Mouse (Mus musculus): ENCODE data around the gene Gal3st4. TPM values are rescaled to one million over a fixed set of nuclear protein-coding genes. Genes with fewer than 3 reads are reported as not detected.

The Gal3st4 gene
- polyA plus RNA-seq, 1 experiment = not detected

DNA sequence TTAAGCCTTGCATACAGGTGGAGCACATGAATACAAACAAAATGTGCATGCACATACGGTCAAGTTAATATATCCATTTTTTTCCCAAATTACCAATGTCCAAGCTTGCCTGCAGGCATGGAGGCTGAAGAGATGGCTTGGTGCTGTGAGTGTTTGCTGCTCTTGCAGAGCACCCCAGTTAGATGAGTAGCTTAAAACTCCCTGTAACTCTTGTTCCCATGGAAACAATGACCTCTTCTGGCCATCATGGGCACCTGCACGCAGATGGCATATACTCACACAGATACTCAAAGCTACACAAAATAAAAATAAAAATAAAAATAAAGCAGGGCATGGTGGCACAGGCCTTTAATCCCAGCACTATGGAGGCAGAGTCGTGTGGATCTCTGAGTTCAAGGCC lies 19.6 kb downstream of the Gal3st4 start:
- Histone ChIP-seq H3K4me2 (ENCODE audit: low read depth) (no peak overlapping the region), H3K79me2 (ENCODE audit: control insufficient read depth, insufficient read depth) (no peaks in the 10 kb centered on the region), H3K4me3 (no peak overlapping the region), H3K36me3 (ENCODE audit: control insufficient read depth, insufficient read depth) (no peaks in the 10 kb centered on the region), H3ac (ENCODE audit: control insufficient read depth, insufficient read length) (no peak overlapping the region), H3K27me3 (ENCODE audit: control insufficient read depth, insufficient read depth, insufficient read length) (no peaks in the 10 kb centered on the region)
- TF ChIP-seq POLR2A (IDR thresholded peaks at IDR 0.05; ENCODE audit: insufficient read length, low read depth) (no peak), REST (IDR thresholded peaks at IDR 0.05; ENCODE audit: insufficient read depth, insufficient read length) (no peak), USF1 (IDR thresholded peaks at IDR 0.05; ENCODE audit: low read depth) (no peak), TCF3 (IDR thresholded peaks at IDR 0.05; ENCODE audit: insufficient read length, low read depth) (no peak), MYOD1 (IDR thresholded peaks at IDR 0.05; ENCODE audit: control insufficient read depth in 1 of 3, insufficient read length in 2 of 3, low read depth in 2 of 3) (no peak), E2F4 (IDR thresholded peaks at IDR 0.05; ENCODE audit: insufficient read depth) (no peak), TCF12 (IDR thresholded peaks at IDR 0.05; ENCODE audit: insufficient read depth, poor library complexity, severe bottlenecking) (no peak), SRF (IDR thresholded peaks at IDR 0.05; ENCODE audit: control insufficient read depth, insufficient read length, low read depth) (no peak), MYOG (IDR thresholded peaks at IDR 0.05; ENCODE audit: control insufficient read depth in 1 of 3, insufficient read depth in 1 of 3, insufficient read length in 2 of 3, low read depth in 2 of 3) (no peak), MAX (IDR thresholded peaks at IDR 0.05; ENCODE audit: low read depth) (no peak), POLR2AphosphoS2 (IDR thresholded peaks at IDR 0.05; ENCODE audit: insufficient read length, low read depth) (no peak)

DNA sequence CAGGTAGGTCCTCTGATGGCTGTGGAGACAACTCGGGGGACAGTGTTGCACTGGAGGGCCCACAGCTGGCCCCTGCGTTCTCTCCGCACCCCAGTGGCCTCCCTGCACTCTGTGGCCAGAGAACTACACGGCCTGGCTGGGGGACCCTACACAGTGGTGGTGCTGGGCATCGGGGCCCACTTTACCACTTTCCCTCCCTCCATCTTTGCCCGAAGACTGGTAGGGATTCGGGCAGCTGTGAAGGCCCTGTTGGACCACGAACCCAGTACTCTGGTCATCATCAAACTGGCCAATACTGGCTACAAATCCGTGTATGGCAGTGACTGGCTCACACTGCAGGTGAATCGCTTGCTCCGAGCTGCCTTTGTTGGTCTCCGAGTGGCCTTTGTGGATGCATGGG lies 21.5 kb downstream of the Gal3st4 start:
- Histone ChIP-seq H3K27me3 (ENCODE audit: control insufficient read depth, insufficient read depth, insufficient read length) (no peaks in the 10 kb centered on the region), H3K36me3 (ENCODE audit: control insufficient read depth, insufficient read depth) (no peaks in the 10 kb centered on the region), H3K79me2 (ENCODE audit: control insufficient read depth, insufficient read depth) (no peaks in the 10 kb centered on the region), H3K4me3 (no peak overlapping the region), H3ac (ENCODE audit: control insufficient read depth, insufficient read length) (no peak overlapping the region), H3K4me2 (ENCODE audit: low read depth) (no peak overlapping the region)
- no peak for TF ChIP-seq POLR2AphosphoS2 (IDR thresholded peaks at IDR 0.05; ENCODE audit: insufficient read length, low read depth)
- no peak for TF ChIP-seq CEBPB (IDR thresholded peaks at IDR 0.05; ENCODE audit: insufficient read depth, poor library complexity, severe bottlenecking)
- no peak for TF ChIP-seq E2F4 (IDR thresholded peaks at IDR 0.05; ENCODE audit: insufficient read depth)
- TF ChIP-seq SRF (IDR thresholded peaks at IDR 0.05; ENCODE audit: control insufficient read depth, insufficient read length, low read depth) = no peak
- no peak for TF ChIP-seq POLR2A (IDR thresholded peaks at IDR 0.05; ENCODE audit: insufficient read length, low read depth)
- TF ChIP-seq MYOG (IDR thresholded peaks at IDR 0.05; ENCODE audit: control insufficient read depth in 1 of 3, insufficient read depth in 1 of 3, insufficient read length in 2 of 3, low read depth in 2 of 3) = no peak
- no peak for TF ChIP-seq MYOD1 (IDR thresholded peaks at IDR 0.05; ENCODE audit: control insufficient read depth in 1 of 3, insufficient read length in 2 of 3, low read depth in 2 of 3)
- TF ChIP-seq MAX (IDR thresholded peaks at IDR 0.05; ENCODE audit: low read depth) = no peak
- no peak for TF ChIP-seq TCF12 (IDR thresholded peaks at IDR 0.05; ENCODE audit: insufficient read depth, poor library complexity, severe bottlenecking)
- TF ChIP-seq REST (IDR thresholded peaks at IDR 0.05; ENCODE audit: insufficient read depth, insufficient read length) = no peak
- TF ChIP-seq USF1 (IDR thresholded peaks at IDR 0.05; ENCODE audit: low read depth) = no peak
- no peak for TF ChIP-seq TCF3 (IDR thresholded peaks at IDR 0.05; ENCODE audit: insufficient read length, low read depth)

DNA sequence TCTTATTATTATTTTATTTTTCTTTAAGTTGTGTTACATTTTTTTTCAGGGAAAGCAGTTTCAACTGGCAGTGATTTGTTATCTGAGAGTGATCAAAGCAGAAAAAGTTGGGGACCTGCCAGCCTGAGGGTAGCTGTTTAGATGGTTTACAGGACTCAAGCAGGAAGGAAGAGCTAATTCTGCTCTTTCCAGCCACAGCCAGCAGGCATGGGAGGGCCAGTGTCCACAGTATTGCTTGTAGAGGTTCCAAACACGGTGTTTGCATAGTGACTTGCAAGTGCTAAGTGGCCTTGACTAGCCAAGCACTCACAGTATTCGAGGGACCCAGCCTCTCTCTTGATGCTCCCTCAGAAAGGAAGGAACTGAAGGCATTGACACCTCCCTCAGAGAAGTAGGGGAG lies 31.1 kb downstream of the Gal3st4 start:
- Histone ChIP-seq H3K4me3 (no peak overlapping the region), H3K79me2 (ENCODE audit: control insufficient read depth, insufficient read depth) (no peaks in the 10 kb centered on the region), H3K36me3 (ENCODE audit: control insufficient read depth, insufficient read depth) (no peaks in the 10 kb centered on the region), H3ac (ENCODE audit: control insufficient read depth, insufficient read length) (no peak overlapping the region), H3K4me2 (ENCODE audit: low read depth) (no peak overlapping the region), H3K27me3 (ENCODE audit: control insufficient read depth, insufficient read depth, insufficient read length) (no peaks in the 10 kb centered on the region)
- TF ChIP-seq MAX (IDR thresholded peaks at IDR 0.05; ENCODE audit: low read depth) = no peak
- TF ChIP-seq USF1 (IDR thresholded peaks at IDR 0.05; ENCODE audit: low read depth) = no peak
- no peak for TF ChIP-seq CEBPB (IDR thresholded peaks at IDR 0.05; ENCODE audit: insufficient read depth, poor library complexity, severe bottlenecking)
- TF ChIP-seq POLR2AphosphoS2 (IDR thresholded peaks at IDR 0.05; ENCODE audit: insufficient read length, low read depth) = no peak
- TF ChIP-seq TCF3 (IDR thresholded peaks at IDR 0.05; ENCODE audit: insufficient read length, low read depth) = no peak
- TF ChIP-seq MYOD1 (IDR thresholded peaks at IDR 0.05; ENCODE audit: control insufficient read depth in 1 of 3, insufficient read length in 2 of 3, low read depth in 2 of 3) = no peak
- TF ChIP-seq MYOG (IDR thresholded peaks at IDR 0.05; ENCODE audit: control insufficient read depth in 1 of 3, insufficient read depth in 1 of 3, insufficient read length in 2 of 3, low read depth in 2 of 3) = no peak
- no peak for TF ChIP-seq TCF12 (IDR thresholded peaks at IDR 0.05; ENCODE audit: insufficient read depth, poor library complexity, severe bottlenecking)
- no peak for TF ChIP-seq E2F4 (IDR thresholded peaks at IDR 0.05; ENCODE audit: insufficient read depth)

DNA sequence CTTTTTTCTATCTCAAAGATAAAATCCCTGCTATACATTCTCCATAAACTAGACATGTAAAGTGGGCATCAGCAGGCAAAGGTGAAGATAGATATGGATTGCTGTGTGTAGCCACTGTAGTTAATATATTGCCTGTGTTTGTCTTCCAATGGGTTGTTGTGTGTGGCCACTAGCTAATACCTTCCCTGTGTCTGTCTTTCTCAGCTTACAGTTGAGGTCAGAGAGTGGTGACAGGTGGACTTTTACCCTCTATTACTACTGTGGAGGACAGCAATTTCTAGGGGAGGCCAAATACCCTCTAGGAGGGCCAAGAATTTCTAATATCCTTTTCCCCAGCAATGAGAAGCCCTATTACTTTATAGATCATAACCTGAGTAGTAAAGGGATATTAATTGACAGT lies 38.4 kb downstream of the Gal3st4 start:
- H3K27me3 ChIP-seq (ENCODE audit: control insufficient read depth, insufficient read depth, insufficient read length) = no peaks in the 10 kb centered on the region
- TF ChIP-seq MAX (IDR thresholded peaks at IDR 0.05; ENCODE audit: low read depth) (no peak), SRF (IDR thresholded peaks at IDR 0.05; ENCODE audit: control insufficient read depth, insufficient read length, low read depth) (no peak), MYOD1 (IDR thresholded peaks at IDR 0.05; ENCODE audit: control insufficient read depth in 1 of 3, insufficient read length in 2 of 3, low read depth in 2 of 3) (no peak), TCF12 (IDR thresholded peaks at IDR 0.05; ENCODE audit: insufficient read depth, poor library complexity, severe bottlenecking) (no peak), E2F4 (IDR thresholded peaks at IDR 0.05; ENCODE audit: insufficient read depth) (no peak)

DNA sequence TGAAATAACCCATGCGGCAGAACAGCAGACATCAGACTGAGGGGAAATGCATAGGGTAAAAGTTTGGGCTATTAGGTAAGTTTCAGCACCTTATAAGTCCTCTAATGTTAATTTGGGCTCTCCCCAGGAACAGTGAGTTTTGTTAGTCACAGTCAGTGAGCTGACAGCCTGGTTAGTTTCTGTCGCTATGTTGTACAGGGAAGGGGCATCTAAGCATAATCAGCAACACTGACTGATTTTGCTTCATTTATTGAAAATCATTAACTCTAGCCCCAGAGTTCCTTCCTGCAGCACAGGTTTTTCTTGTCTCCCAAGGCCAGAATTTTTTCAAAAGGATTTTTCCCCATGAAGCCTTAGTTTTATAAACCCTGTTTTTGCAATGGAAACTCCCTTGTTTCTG lies 38.9 kb downstream of the Gal3st4 start:
- no peak for TF ChIP-seq CEBPB (IDR thresholded peaks at IDR 0.05; ENCODE audit: insufficient read depth, poor library complexity, severe bottlenecking)
- no peak for TF ChIP-seq SRF (IDR thresholded peaks at IDR 0.05; ENCODE audit: control insufficient read depth, insufficient read length, low read depth)
- TF ChIP-seq TCF12 (IDR thresholded peaks at IDR 0.05; ENCODE audit: insufficient read depth, poor library complexity, severe bottlenecking) = no peak
- TF ChIP-seq POLR2A (IDR thresholded peaks at IDR 0.05; ENCODE audit: insufficient read length, low read depth) = no peak
- TF ChIP-seq TCF3 (IDR thresholded peaks at IDR 0.05; ENCODE audit: insufficient read length, low read depth) = no peak
- no peak for TF ChIP-seq E2F4 (IDR thresholded peaks at IDR 0.05; ENCODE audit: insufficient read depth)
- TF ChIP-seq MYOG (IDR thresholded peaks at IDR 0.05; ENCODE audit: control insufficient read depth in 1 of 3, insufficient read depth in 1 of 3, insufficient read length in 2 of 3, low read depth in 2 of 3) = no peak
- TF ChIP-seq MYOD1 (IDR thresholded peaks at IDR 0.05; ENCODE audit: control insufficient read depth in 1 of 3, insufficient read length in 2 of 3, low read depth in 2 of 3) = no peak
- TF ChIP-seq MAX (IDR thresholded peaks at IDR 0.05; ENCODE audit: low read depth) = no peak
- no peak for TF ChIP-seq POLR2AphosphoS2 (IDR thresholded peaks at IDR 0.05; ENCODE audit: insufficient read length, low read depth)
- Histone ChIP-seq H3K27me3 (ENCODE audit: control insufficient read depth, insufficient read depth, insufficient read length) (no peaks in the 10 kb centered on the region), H3K4me3 (no peak overlapping the region), H3K36me3 (ENCODE audit: control insufficient read depth, insufficient read depth) (no peaks in the 10 kb centered on the region), H3K79me2 (ENCODE audit: control insufficient read depth, insufficient read depth) (no peaks in the 10 kb centered on the region), H3K4me2 (ENCODE audit: low read depth) (no peak overlapping the region), H3ac (ENCODE audit: control insufficient read depth, insufficient read length) (no peak overlapping the region)

More for the DNA sequence above, 38.4 kb downstream of the Gal3st4 start:
- H3K4me3 ChIP-seq = no peak overlapping the region
- H3K36me3 ChIP-seq (ENCODE audit: control insufficient read depth, insufficient read depth) = no peaks in the 10 kb centered on the region
- H3ac ChIP-seq (ENCODE audit: control insufficient read depth, insufficient read length) = no peak overlapping the region
- no peaks in the 10 kb centered on the region for H3K79me2 ChIP-seq (ENCODE audit: control insufficient read depth, insufficient read depth)
- H3K4me2 ChIP-seq (ENCODE audit: low read depth) = no peak overlapping the region
